ENCODE assay signal across 19 mouse cellular contexts in genomic region chr15:42965314-42965713, GRCm38 (mm10).
"Had no signal": no experiment of that assay in that cellular context is flagged by ENCODE, and none has a peak within 500 bp of the region (broad histone marks: within the 10 kb centered on the region; RNA-seq: fewer than 3 reads in every experiment).

No protein-coding gene starts in this region.

- H3K9ac ChIP-seq: liver, embryonic 15.5 days; liver, postnatal 0 days; lung, embryonic 15.5 days; midbrain, embryonic 13.5 days; midbrain, embryonic 15.5 days; neural tube, embryonic 12.5 days; stomach, embryonic 15.5 days had no signal

- H3K4me3 ChIP-seq: liver, embryonic 15.5 days; lung, embryonic 15.5 days; megakaryocyte, embryonic 14.5 days; midbrain, embryonic 13.5 days; midbrain, embryonic 15.5 days; neural tube, embryonic 12.5 days; stomach, embryonic 15.5 days had no signal

- H3K27ac ChIP-seq: liver, embryonic 15.5 days; lung, embryonic 15.5 days; macrophage; midbrain, embryonic 13.5 days; midbrain, embryonic 15.5 days; neural tube, embryonic 12.5 days; stomach, embryonic 15.5 days; stomach, postnatal 0 days had no signal

- ATAC-seq: liver, postnatal 0 days; lung, postnatal 0 days; midbrain, embryonic 13.5 days; midbrain, embryonic 15.5 days had no signal

- H3K9me3 ChIP-seq: liver, embryonic 15.5 days; lung, embryonic 15.5 days; midbrain, embryonic 13.5 days; midbrain, embryonic 15.5 days; neural tube, embryonic 12.5 days; stomach, embryonic 15.5 days had no signal

- H3K4me2 ChIP-seq: liver, embryonic 15.5 days; lung, embryonic 15.5 days; midbrain, embryonic 11.5 days; midbrain, embryonic 13.5 days; midbrain, embryonic 15.5 days; neural tube, embryonic 12.5 days; stomach, embryonic 15.5 days had no signal

- DNase-seq: liver, postnatal 0 days; lung, adult 2 months; lung, postnatal 14 days; lung, postnatal 36 days; right cerebral cortex, postnatal 14 days; thymus, adult 2 months; thymus, postnatal 25 days; thymus, postnatal 4 days had no signal

- H3K36me3 ChIP-seq: liver, embryonic 15.5 days; lung, embryonic 15.5 days; midbrain, embryonic 13.5 days; midbrain, embryonic 15.5 days; neural tube, embryonic 12.5 days; stomach, embryonic 15.5 days had no signal

- H3K4me1 ChIP-seq: liver, embryonic 15.5 days; lung, embryonic 15.5 days; megakaryocyte, embryonic 14.5 days; midbrain, embryonic 13.5 days; midbrain, embryonic 15.5 days; neural tube, embryonic 12.5 days; stomach, embryonic 15.5 days had no signal

- H3K27me3 ChIP-seq: liver, embryonic 15.5 days; lung, embryonic 15.5 days; midbrain, embryonic 13.5 days; midbrain, embryonic 15.5 days; neural tube, embryonic 12.5 days; stomach, embryonic 15.5 days had no signal
